Mouse (Mus musculus): ENCODE data around the gene Flvcr1.
A peak's percentile ranks its signal among the peaks of the same experiment; 100 is the strongest.

- TF ChIP-seq CTCF (IDR thresholded peaks at IDR 0.05; ENCODE audit: low read depth, low read length) (peak; percentile 30; the same call in 1 of the 2 replicates), POLR2A (IDR thresholded peaks at IDR 0.05; ENCODE audit: extremely low read depth, insufficient read depth, low read length) (no peak)
Measured at GRCm38 (mm10) chr1:191002201-191002600, 23.8 kb downstream of the Flvcr1 start.

Data from liver, adult 2 months (tissue).